Mouse (Mus musculus) T-helper 17 cell (primary cell): ENCODE results near the gene Sik3.

Experiments
- in situ Hi-C, 2 experiments: fragments of 300-600 bp; cut with MboI, MseI; formaldehyde crosslinking; loops; 1 replicate in 1 of 2; 2 replicates in 1 of 2; pipeline ENCODE4 v1.15.1; 2025; ENCODE audit warnings: high pct_unique_total_duplicates in 2 of 2

The Sik3 gene

DNA sequence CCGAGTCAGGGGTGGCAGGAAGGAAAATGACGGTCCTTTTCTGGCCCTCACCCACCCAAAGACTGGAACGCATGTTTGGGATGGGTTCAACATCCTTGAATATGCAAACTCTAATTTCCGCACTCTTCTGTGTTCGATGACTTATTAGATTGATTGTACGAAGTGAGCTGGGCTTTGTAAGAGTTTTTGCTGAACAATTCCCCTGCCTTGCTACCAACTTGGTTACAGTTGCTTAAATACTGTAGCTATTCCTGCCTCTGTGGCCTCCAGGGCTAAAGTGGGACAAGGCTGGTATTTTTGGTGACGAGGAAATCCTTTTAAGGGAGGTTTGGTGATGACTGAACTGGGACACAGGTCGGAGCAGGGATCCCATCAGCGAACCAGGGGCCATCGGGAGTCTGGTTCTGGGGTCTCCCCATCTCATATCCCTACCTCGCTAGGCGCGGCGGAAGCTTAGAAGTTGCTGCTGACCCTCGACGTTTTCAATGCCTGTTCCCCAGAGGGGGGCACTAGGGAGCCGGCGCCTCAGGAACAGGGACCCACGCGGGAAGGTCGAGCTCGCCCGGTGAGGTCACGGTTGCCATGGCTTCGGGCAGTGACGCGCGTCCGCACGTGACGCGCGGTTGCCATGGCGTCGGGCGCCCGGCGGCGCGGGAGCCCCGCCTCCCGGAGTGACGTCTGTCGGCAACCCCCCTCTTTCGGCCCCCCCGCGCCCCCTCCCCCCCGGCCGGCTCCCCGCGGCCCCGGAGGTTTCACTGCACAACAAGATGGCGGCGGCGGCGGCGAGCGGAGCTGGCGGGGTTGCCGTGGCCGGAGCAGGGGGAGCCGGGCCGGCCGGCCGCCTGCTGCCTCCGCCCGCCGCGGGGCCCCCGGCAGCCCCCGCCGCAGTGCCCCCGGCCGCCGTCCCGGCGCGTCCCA is at the start of gene Sik3, which contains the start of gene Pafah1b2:
Gene Sik3 (plus strand): TSS at position 730 of the 918 bp plus-strand sequence.
Gene Pafah1b2 (minus strand): TSS at position 600 of the 918 bp plus-strand sequence.
- in situ Hi-C loops: loop anchor here in 1 of 2 experiments (10.0 kb wide), 1 partner anchor 72 kb away; no protein-coding TSS in a partner anchor

DNA sequence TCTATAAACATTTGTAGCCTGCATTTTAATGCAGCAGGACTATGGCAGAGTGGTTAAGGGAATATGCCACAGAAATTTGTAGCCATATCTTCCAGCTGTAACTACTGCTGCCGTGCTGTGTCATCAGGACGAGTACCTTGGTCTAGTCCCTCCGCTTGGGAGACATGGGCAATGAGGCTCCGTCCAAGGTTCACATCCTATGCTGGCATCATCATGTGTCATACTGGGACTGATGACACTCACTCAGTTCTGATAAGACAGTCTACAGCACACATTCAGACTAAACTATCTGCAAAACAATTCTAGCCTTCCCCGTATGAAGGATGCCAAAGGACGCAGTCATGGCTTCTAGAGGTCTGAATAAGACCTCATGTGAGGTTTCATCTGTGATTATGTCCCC is 49.0 kb upstream of the Sik3 start:
- in situ Hi-C loops: no loop called here

DNA sequence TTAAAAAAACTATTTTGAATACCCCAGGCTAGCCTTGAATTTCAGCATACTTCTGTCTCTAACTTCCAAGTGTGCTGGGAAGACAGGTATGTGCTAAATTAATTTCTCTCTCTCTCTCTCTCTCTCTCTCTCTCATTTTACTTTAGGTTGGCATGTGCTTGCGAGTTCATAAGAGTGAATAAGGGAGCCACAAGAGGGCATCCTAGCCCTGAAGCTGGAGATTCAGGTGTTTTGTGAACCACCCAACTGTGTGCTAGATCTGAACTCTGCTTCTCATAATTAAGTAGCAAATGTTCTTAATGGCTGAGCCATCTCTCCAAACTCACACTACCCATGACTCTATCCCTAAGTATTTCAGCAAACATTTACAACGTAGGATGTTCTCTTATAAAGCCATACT is 35.7 kb upstream of the Sik3 start:
- in situ Hi-C loops: no loop called here

DNA sequence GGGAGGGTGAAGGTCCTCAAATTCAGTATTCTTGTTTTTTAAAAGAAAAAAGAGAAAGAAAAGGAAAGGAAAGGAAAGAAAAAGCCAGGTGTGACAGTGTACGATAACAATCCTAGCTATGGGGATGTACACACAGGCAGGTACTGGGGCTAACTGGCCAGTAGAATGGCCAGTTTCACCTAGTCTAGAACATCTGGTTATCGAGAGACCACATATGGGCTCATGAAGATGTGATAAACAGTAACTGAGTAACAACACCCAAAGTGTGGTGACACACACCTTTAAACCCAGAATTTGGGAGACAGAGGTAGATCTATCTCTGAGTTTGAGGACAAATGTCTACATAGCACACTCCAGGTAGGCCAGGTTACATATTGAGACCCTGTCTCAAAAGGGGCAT is 32.8 kb upstream of the Sik3 start:
- in situ Hi-C loops: no loop called here

DNA sequence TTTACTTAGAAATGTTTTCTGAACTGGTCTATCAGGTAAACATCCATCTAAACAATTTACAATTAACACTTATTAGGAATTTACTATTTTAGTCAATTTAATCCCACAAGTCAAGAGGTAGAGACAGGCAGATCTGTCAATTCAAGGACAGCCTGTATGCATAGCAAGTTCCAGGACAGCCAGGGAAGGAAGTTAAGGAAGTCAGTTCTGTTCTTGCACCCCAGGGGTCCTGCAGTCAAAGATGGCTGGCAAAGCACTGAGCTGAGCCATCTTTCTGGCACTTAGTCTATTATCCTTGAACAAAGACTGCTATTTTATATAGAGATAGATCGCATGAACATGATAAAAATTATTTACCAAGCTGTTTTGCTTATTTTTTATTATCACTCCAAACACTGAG is 32.0 kb upstream of the Sik3 start:
- in situ Hi-C loops: no loop called here

DNA sequence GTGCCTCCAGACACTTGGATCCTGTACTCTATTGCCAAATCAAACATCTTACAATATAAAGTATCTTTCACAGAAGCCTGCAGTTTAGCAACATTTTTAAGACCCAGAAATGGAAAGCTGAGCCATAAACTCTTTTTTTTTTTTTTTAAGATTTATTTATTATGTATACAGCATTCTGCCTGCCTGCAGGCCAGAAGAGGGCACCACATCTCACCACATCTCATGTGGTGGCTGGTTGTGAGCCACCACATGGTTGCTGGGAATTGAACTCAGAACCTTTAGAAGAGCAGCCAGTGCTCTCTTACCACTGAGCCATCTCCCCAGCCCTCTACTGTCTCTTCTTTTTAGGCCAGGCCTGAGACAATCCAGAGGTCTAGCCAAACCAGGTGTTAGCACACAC is 31.3 kb upstream of the Sik3 start:
- in situ Hi-C loops: no loop called here

DNA sequence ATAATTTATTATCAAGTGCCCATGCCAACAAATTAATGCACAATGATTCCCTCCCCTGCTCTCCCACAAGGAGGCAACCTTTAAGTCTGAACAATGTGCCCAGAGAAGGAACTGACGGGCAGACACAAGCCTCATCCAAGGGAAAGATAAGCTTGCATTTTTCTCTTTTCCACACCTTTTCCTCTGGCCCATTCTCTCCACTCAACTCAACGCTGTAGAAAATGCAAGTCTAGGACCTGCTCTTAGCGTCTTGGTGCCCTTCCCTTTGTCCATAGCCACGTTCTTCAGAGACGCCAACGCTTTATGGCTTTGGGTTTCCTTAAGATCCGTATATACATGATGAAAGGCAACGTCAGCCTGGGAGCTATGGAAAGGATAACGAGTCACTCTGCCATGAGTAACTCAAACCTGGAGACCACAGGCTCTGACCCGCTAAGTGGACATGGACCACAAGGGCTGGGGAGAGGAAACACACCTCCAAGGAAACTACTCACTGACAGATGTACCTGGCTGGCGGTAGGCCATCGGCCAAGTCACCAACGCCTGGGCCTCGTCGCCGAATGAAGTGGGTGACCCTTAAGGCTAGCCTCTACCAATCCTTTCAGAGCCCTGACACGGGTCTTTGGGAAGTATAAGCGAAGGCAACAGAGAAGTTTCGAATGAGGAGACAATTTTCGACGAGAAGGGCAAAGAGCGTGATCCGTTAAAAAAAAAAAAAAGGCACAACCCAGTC is 28.8 kb upstream of the Sik3 start:
- in situ Hi-C loops: no loop called here

DNA sequence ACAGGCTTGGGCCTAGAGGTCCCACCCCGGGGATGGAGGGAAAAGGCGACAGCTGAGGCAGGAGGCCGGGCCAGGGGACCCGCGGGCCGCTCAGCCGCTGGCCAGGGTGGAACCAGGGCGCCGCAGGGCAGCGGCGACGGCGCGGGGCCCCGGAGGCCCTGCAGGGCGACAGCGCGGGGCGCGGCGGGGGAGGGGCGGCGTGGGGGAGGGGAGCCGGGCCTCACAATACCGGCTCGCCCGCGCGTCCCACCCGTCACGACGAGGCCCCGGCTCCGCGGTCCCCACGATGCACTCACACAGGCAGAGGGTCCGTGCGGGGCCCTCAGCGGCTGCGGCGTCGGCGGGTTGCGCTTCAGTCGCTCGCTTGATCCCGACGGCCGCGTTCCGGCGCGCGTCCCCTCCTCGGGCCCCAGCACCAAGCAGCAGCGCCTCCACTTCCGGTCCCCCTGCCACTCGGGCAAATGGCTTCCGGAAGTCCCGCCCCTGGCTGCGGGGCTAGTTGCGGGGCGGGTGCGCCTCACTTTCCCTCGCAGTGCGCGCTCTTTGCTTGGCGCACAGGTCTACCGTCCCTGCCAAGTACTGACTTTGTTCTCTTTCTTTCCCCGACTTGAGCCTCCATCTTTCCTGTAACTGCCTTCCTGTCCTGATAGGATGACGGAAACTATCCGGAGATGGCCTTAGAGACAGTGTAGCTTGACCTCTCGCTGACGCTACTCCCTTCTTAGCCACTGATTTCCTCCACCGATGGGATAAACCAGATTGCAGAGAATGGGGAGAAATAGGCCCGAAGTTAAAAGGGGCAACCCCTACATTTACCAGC is 28.0 kb upstream of the Sik3 start:
- in situ Hi-C loops: no loop called here

DNA sequence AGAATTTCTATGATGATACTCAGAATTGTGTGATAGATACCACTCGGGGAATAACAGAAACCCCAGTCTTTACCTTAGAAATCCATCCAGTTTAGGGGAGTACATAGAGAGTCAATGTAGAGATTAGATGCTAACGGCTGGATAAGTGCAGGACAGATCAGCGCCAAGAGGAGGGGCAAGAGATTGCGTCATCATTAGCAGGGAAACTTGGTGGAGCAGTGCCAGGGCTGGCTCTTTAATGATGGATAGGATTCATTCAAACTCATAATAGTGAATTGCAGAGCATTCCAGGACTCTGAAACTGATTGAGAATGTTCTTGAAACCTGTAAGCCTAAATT is 27.4 kb upstream of the Sik3 start:
- in situ Hi-C loops: no loop called here

DNA sequence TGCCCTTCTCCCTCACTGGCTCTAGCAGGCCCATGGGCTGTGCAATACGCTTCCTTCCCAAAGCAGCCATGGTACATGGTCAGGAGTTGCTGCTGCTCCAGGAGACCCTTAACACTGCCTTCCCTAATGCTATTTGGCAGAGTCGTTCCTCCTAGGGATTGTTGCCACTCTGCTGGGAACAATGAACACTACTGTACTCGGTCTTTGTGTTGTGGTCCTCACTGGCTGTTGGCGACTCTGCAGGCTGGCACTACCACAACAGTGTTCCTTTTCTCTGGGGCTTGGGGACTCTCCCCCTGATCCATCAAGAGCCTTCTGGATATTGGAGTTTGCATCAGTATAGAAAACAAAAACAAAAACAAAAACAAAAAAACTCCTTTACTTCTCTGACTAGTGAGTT is 13.6 kb upstream of the Sik3 start:
- in situ Hi-C loops: loop anchor here in 1 of 2 experiments (5.0 kb wide), 1 partner anchor 198 kb away; no protein-coding TSS in a partner anchor

DNA sequence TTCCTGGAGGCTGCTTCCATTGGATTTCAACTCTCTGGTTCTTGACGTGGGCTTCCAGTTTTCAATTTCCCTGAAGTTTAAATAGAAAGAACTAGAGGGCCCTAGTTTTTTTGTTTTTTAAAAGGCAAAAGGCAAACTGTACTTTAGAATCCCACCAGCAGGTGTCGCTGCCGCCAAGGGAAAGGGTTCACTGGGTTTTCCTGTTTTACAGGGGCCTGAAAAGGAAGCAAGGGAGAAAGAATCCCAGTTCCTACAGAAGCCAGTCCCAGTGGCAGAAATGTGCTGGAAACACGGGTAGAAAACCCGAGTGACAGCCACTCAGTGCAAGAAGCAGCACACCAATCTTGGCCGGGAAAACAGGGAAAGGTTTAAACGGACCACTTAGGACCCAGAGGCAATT is 8.9 kb upstream of the Sik3 start:
- in situ Hi-C loops: no loop called here

DNA sequence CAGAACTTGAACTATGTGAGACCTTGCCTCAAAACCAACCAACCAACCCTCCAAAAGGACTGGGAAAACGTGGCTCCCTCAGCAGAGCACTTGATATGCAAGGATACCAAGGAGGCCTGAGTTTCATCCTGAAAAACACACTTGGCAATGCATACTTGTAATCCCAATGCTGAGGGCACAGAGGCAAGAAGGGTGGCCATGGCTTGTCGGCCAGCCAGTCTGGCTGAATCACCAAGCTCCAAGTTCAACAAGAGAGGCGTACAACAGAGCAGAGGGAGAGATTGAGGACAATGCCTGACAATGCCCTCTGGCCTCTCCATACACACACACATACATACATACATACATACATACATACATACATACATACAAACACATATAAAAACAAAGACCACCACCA is 8.1 kb upstream of the Sik3 start:
- in situ Hi-C loops: no loop called here

DNA sequence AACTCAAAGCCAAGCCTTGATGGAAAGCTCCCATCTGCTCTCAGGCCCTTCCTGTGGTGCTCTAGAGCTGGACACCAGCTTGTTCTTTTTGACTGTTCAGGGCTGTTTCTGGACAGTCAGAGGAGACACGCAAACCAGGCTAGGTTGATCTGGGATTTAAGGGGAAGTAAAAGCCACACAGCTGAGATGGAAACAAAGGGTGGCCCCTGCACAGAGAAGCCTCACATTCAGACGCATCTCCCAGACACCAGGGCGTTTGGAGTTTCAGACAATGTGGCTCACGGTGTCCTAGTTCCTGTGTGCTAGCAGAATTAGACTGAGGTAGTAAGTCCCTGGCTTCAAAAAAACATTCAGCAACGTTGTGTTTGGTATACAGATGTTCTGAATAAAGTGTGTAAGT is 6.4 kb upstream of the Sik3 start:
- in situ Hi-C loops: no loop called here

DNA sequence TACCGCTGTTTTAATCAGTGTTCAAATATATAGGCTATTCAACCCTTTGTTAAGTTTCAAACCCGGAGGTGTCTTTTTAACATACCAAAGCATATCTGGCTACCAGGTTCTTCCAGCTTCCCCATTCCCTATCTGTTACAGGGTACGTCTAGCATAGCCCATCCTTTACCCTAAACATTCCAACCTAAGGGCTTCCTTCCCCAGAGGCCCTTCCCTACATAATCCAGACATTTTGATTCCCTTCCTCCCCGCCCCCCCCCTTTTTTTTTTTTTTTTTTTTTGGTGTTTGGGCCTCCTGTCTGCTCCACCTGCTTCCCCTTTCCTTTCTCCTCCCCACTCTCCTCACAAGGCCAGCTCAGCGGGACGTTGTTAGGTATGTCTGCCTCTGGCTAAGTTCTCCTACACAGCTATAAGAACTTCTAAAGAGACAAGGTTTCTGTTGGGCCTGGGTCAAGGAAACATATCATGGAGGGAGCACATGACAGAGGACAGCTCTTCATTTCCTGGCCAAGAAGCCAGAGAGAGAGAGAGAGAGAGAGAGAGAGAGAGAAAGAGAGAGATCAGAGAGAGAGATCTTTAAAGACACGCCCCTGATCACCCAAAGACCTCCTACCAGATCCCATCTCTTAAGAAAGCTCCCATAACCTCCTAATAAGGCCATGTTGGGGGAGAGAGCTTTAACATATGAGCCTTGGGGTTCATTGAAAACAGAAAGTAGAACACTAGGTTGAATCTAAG is 3.5 kb upstream of the Sik3 start:
- in situ Hi-C loops: no loop called here

DNA sequence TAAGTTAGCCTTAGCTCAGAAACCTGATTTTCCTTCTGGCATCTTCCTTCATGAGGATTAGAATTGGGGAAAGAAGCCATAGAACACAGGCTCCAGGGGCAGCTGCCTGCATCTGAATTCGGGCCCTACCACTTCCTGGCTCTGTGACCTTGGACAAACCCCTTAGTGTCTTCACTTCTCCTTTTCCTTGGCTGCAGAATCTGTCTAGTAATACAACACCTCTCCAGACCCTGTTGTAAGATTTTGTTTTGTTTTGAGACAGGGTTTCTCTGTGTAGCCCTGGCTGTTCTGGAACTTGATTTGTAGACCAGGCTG is 3.0 kb upstream of the Sik3 start:
- in situ Hi-C loops: no loop called here

DNA sequence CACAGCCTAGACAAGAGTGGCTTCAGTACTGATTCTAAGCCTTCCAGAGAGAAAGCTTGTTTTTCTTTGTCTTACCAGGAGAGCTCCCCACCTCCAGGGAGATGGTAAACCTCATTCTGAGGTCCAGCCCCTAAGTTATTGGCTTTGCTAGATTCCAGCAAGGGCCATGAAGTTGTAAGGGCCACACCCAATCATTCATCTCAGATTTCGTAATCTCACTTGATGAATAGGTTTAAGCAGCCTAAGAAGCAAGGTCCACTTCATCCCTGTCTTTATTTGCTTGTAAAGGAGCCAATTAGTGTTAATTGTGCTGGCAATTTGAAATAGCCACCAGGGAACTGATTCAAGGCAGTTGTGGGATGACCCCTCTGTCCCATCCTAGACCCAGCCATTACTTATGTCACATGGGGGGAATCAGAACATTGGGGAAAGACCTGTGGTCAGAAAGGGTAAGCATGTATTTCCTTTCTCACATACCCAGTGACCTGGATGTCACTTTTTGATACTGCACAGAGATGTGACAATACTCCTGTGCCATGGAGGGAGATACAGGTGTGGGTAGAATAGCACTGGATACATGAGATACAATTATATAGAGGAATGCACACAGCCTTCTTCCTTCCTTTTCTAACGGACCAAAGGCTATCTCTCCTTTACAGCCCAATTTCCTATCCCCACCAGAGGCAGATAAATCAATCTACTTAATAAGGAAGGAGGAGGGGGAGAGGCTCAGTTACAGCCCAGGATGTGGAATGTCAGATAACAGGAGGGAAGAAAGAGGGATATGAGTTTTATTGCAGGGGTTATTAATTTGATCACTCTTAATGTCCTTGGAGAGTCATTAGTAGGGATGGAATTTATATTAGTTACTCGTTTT is 1.3 kb upstream of the Sik3 start:
- in situ Hi-C loops: loop anchor here in 1 of 2 experiments (10.0 kb wide), 1 partner anchor 73 kb away; no protein-coding TSS in a partner anchor

DNA sequence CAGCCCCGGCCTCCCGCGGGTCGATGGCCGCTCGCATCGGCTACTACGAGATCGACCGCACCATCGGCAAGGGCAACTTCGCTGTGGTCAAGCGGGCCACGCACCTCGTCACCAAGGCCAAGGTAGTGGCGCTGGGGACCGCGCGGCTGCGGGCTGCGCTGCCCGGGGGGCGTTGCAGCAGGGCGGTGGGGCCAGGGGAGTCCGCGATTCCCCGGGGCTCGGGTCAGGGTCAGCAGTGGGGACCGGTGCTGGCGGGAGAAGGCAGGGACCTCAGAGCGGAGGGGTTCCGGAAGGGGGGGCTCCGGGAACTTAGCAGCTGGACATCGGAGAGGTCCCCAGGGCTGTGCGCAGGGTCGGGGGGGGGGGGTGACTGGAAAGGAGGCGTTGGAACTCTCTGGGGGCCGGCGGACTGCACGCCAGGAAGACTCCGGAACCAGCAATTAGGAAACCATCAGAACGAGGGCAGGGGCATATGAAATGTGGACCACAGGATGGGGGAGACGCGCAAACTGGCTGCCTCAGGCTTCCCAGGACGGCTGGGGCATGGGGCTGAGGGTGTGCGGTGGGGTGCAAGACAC is 478 bp downstream of the Sik3 start:
- in situ Hi-C loops: loop anchor here in 1 of 2 experiments (10.0 kb wide), 1 partner anchor 72 kb away; no protein-coding TSS in a partner anchor

DNA sequence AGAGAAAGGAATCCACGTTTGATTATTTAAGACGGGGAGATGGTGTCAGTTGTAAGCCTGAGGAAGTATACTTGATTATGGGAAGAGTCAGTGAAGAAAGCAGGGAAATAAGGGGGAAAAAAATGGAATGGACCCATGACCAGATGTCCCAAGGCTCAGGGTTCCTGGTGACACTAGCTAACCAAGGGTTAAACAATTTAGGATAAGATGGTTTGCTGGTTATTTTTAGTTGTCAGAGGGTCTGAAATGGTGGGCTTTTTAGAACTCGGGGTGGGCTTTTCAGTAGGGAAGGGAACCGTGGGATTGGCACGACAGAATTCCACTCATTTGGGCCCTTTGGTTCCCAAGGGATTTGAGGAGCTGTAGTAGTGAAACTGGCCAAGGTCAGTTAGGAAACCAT is 996 bp downstream of the Sik3 start:
- in situ Hi-C loops: loop anchor here in 1 of 2 experiments (10.0 kb wide), 1 partner anchor 71 kb away; no protein-coding TSS in a partner anchor

DNA sequence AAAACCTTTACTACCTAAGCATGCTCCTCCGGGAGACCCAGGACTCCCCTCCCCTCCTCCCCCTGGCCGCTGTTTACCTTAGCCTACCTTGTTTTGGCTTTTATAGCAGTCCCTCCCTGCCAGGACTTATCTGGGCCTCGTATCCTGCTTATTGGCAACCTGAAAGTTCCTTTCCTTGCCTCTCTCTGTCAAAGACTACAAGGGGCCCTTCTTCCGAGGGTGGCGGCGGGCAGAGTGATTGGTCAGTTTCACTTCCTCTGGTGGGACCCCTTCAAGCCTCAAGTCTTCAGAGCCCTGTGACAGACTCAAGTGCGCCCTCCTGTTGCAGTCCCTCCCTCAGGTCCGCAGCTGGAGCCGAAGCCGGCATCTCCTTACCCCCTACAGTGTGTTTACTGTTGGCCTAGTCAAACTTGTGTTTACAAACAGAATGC is 1.6 kb downstream of the Sik3 start:
- in situ Hi-C loops: loop anchor here in 1 of 2 experiments (10.0 kb wide), 1 partner anchor 71 kb away; no protein-coding TSS in a partner anchor
